Mouse (Mus musculus): Measurements from ENCODE around the gene Bglap3.
"Not testable (repeated sequence)": the region's sequence is repeated elsewhere in the genome, so short reads cannot be mapped to it uniquely, and the experiment has no call there.

Bglap3 gene

DNA sequence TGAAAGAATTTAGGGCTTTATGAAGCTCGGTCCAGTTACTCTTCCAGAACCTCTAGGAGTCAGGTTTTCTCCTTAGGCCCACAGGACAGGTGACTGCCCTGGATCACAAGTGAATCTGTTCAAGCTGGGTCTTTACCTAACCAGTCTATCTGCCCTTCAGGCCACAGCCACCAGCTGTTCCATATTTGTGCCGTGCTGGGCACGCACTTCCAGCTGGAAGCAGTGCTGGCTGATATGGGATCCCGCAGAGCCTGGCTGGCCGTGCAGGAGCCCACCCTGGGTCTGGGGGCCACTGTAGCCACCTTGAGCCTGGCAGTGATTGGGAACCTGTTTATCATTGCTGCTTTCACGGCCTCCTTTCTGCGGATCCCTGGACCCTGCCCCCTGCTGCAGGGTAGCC lies 4.1 kb upstream of the Bglap3 start:
- not testable (repeated sequence) for DNase-seq (ENCODE audit: low read depth, low spot score)

GRCm38 (mm10) chr3:88375750-88376626 lies 3.4 kb upstream of the Bglap3 start:
- DNase-seq (ENCODE audit: low read depth, low spot score), result peak; percentile 79

- DNase-seq (ENCODE audit: low read depth, low spot score), result not testable (repeated sequence)
Measured at GRCm38 (mm10) chr3:88368511-88368910, 4.0 kb downstream of the Bglap3 start.

GRCm38 (mm10) chr3:88367517-88367916 lies 5.0 kb downstream of the Bglap3 start:
- DNase-seq (ENCODE audit: low read depth, low spot score), result not testable (repeated sequence)

- peak; percentile 63 for DNase-seq (ENCODE audit: low read depth, low spot score)
Measured at GRCm38 (mm10) chr3:88366830-88367428, 5.6 kb downstream of the Bglap3 start.

DNA sequence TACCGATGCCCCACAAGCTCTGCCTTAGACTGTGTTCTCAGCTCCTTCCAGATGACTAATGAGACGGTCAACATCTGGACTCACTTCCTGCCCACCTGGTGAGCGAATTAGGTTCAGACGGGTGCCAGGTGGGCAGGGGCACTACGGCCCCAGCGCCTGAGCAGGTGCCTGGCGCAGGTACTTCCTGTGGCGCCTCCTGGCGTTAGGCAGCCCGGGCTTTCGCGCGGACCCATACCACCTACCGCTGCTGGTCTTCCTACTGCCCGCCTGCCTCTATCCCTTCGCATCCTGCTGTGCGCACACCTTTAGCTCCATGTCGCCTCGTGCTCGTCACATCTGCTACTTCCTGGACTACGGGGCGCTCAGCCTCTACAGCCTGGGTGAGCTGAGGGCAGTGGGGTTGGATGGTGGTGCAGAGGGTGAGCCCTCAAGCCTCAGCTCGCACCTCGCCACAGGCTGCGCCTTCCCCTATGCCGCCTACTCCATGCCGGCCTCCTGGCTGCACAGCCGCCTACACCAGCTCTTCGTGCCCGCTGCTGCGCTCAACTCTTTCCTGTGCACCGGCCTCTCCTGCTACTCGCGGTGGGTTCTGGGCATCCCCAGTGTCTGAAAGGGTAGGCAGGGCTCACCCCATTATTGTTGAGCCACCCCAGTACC lies 6.7 kb downstream of the Bglap3 start:
- DNase-seq (ENCODE audit: low read depth, low spot score), result peak; percentile 49

- DNase-seq (ENCODE audit: low read depth, low spot score), result peak; percentile 94
Measured at GRCm38 (mm10) chr3:88364337-88364736, 8.2 kb downstream of the Bglap3 start, which contains the start of gene Paqr6. Gene Paqr6, plus strand, starts transcription at chr3:88364584.

DNA sequence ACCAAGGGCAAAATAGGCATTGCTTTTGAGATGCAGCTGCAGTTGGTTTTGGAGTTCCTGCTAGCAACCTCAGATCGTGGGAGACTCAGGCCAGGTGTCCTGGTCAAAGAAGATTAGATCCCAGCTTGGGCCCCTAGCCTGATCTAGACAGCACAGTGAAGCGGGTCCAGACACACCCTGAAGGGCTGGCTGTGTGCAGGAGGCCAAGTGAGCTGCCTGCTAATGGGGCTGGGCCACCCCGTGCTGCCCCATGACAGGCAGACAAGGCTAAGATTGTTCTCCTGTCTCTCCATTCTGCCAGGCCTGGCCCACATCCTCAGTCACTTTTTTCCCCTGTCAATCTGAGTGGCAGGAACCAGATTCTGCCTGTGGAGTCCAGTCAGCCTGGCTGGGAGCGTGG lies 8.8 kb downstream of the Bglap3 start:
- DNase-seq (ENCODE audit: low read depth, low spot score), result no peak

DNA sequence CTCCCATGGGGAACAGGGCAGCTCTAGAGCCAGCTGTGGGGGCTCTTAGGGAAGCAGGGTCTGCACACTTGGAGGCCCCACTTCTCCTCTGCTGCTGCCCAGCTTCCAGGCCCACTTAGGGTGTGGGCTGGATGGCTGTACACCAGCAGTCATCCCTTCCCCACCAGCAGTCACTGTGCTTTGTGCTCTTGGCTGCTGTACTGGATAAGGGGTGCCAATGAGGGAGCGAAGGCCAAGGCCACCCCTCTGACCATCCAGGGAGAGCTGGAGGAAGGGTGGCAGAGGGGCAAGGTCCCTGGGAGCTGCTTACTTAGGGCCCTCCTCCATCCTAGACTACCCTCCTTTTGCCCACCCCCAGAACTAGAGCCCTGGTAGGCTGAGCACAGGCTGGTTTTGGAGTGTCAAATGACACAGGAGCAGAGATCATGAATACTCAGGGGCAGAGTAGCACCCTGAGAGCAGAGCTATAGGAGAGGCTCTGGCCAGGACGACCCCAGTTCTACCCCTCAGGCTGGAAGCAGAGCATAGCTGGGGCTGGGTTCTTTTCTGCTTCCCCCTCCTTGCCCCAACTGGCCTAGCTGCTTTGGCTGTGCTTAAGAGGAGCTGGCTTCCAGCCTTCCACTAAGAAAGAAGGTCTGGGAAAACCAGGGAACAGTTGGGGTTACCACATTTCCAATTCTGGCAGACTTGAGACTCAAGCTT lies 10.8 kb downstream of the Bglap3 start:
- no peak for DNase-seq (ENCODE audit: low read depth, low spot score)

DNA sequence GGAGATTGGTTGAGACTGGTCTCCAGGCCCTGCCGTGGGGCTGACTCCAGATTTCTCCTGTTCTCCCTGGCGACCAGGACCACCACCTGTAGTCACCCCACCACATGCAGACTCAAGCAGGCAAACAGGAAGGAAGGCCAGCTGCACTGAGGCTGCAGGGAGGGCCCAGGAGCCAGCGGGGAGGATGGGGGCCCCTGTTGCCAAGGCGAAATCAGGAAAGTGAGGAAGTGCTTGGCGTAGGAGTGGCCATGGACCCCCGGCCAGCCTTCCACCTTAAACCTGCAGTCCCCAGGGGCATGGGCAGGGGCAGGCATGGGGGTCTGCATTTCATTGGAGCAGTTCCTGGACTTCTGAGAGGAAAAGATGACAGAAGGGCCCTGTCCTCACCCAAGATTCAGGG lies 11.4 kb downstream of the Bglap3 start:
- no peak for DNase-seq (ENCODE audit: low read depth, low spot score)

GRCm38 (mm10) chr3:88359989-88360388 lies 12.6 kb downstream of the Bglap3 start:
- no peak for DNase-seq (ENCODE audit: low read depth, low spot score)

- no peak for DNase-seq (ENCODE audit: low read depth, low spot score)
Measured at GRCm38 (mm10) chr3:88359584-88359983, 13.0 kb downstream of the Bglap3 start.

DNA sequence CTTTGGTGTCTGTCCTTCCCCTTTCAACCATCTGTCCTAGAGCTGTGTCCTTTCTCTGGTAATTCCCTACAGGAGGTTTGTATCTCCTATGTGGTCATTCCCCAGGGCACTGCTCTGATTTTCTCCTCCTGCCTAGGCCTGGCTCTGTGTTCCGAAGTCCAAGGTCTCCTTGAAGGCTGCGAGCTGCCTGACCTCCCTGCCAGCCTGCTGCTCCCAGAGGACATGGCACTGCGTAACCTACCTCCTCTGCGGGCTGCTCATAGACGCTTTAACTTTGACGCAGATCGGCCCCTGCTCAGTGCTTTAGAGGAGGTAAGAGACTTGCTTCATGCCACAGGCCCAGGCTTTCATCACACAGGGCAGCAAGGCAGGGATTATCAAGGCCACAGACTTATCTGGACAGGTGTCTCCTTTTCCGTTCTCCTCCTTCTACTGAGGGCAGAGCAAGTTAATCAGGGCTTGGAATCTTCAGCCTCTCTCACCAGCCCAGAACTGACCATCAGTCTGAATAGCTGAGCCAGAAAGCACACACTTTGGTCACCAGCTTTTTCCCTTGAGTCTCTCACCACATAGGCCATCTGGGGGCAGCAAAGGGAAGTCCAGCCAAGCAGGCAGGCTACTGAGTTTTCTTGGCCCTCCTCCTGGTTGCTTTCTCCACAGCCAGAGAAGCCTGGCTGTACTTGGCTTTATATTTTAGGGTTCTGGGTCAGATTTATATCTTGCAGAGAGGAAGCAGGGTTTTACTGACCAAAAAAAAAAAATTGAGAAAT lies 18.0 kb downstream of the Bglap3 start:
- no peak for DNase-seq (ENCODE audit: low read depth, low spot score)

DNA sequence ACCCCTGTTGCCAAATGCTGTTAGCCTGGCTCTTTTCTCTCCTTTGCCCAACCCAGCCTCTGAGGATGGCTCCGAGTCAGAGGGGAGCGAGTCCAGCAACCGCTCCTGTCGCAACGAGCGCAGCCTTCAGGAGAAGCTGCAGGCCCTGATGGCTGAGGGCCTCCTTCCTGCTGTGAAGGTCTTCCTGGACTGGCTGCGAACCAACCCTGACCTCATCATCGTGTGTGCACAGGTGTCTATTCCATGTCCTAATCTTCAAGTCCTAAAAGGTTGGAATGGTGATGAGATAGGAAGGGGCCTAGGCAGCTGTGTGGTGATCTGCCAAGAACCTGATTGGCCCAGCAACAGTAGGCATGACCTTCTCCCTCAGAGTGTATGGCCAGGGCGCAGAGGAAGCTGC lies 19.6 kb downstream of the Bglap3 start:
- DNase-seq (ENCODE audit: low read depth, low spot score), result no peak

DNA sequence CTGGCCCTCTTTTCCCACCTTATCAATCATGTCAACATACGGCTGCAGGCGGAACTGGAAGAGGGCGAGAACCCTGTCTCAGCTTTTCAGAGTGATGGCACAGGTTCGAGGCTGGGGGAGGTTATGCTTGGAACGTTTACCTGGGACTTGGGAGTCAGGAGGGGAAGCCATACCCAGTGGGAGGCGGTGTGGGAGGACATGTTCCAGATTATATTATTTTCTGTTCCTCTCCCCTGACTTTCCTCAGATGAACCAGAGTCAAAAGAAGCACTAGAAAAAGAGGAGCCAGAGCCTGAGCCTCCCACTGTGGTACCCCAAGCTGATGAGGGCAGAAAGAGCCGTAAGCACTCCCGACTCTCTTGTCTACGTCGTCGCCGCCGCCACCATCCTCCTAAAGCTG lies 21.8 kb downstream of the Bglap3 start:
- DNase-seq (ENCODE audit: low read depth, low spot score), result no peak

GRCm38 (mm10) chr3:88339006-88339405 lies 33.5 kb downstream of the Bglap3 start:
- DNase-seq (ENCODE audit: low read depth, low spot score), result no peak

- DNase-seq (ENCODE audit: low read depth, low spot score), result no peak
Measured at GRCm38 (mm10) chr3:88338316-88338715, 34.2 kb downstream of the Bglap3 start.

- peak; percentile 61 for DNase-seq (ENCODE audit: low read depth, low spot score)
Measured at GRCm38 (mm10) chr3:88337367-88338020, 35.0 kb downstream of the Bglap3 start.

GRCm38 (mm10) chr3:88336058-88337013 lies 36.2 kb downstream of the Bglap3 start, which contains the start of the genes Tmem79 and Smg5:
Gene Tmem79, minus strand, starts transcription at chr3:88336148.
Gene Smg5, plus strand, starts transcription at chr3:88336260.
- DNase-seq (ENCODE audit: low read depth, low spot score), result peak; percentile 98
